Mouse (Mus musculus) urinary bladder, postnatal 36 days (tissue): ENCODE measurements at regions not wholly inside any gene's neighbourhood (a gene's known extent, or its start where the extent isn't known, plus 50 kb on each side); places are given as distances from the start of the nearest gene placed in this dataset.

ENCODE experiments used
- DNase-seq, 2 experiments: peaks; one replicate each; pipeline ENCODE4 v3.0.0; 2022; ENCODE audit warnings: low spot score in 2 of 2, mixed read lengths in 1 of 2

DNA sequence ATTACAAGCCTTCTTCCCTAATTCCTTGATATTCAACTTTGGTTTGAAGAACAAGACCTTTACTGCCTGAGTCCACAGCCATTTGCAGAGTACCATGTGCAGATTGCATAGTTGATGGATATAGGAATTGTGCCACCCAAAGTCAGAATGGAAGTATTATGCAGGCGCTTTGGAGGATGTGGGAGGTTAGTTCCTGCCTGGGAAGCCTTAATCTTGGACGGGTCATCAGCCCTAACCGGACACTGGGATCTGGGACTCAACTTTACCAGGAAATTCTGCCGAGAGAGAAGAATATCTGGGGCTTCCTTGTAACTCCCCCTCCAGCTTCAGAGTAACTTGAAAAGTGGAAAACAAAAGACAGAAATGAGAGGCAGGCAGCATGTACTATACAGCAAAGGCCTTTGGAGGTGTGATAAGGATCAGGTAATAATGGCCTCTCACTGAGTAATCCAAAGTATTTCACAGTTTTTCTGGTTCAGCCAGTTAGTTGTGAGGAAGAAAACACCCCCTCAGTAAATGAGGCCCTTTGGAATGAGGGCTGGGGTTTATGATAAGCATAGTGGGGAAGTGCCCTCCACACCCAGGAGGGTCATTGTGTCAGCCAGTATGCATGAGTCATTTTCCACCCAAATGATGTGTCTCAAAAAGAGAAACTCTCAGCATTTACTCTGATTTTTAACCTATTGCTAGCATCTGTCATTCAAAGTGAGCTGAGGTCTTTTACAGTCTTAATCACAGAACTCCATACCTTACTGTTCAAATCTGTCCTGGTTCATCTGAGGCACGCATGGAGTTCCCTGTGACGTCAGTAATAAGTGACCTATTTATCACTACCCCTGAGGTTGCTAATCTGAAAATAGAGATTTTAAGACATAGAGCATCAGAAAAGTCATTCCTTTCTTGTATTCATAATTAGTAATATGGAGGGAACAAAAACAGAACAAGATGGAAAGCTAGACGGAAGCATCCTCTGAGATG is 91.7 kb upstream of the Klf6 start:
- DNase-seq, result peak in 1 of 2 experiments; percentile 14

DNA sequence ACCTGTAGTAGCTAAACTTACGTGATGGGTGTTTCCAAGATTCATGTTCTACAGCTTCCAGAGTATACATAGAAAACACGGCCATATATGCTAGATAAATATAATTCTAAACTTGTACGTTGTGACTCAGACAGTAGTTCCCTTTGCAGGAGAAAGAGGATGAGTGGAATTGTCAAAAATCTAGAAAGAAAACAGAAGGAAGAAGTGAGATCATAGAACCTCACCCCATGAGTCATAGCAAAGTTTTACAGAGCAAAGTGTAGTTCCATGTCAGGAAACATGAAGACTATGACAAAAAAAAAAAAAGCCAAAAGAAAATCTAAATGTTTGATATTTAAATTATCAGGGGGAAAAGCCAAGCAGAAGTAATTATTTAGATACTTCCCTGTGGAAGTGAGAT is 87.5 kb upstream of the Klf6 start:
- DNase-seq, result no peak

DNA sequence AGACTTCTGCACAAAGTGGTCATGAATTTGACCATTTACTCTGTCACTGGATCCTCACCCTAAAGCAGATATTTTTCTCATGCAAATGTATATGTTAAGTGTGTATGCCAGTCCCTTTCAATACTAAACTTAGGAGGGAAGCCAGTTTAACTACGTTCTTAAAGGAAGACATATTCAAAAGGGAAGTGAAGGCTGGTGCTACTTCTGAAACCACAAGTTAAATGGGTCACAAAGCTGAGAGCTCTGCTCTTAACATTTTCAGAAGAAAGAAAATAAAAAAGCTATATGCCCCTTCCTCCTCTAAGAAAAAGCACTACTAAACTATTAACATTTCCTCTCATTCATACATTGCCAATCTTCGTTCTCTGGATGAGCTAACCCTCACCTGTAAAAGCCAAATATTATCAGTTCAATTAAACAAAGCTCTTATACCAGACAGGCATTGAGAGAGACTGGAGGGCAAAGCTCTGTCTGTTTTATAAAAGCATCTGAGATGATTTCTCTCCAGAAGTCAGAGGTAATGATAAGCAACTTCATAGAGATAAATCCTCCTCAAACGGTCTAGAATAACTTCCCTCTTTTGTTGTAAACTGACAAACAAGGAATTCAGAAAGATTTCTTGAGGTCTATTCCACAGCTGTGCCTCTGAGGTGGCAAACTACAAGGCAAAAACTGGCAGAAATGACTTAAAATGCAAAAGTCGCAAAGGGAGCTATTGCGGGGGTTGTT is 82.7 kb upstream of the Klf6 start:
- DNase-seq, result no peak

DNA sequence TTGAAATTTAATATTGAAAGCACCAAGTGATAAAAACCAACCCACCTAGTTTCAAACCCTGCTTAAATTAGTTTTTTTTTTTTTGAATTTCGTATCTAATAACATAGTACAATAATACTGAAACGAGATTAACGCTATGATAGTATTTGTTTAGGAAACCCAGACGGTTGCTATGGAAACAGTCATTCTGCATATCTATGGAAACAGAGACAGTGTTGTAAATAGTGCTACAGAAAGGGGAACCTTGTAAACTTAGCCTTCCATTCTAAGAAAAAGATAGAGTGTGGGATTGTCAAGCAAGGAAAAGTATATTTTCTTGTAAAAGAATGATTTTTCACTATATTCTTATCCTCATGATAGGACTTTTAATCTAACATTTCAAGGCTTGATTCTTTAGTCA is 81.9 kb upstream of the Klf6 start:
- DNase-seq, result no peak

DNA sequence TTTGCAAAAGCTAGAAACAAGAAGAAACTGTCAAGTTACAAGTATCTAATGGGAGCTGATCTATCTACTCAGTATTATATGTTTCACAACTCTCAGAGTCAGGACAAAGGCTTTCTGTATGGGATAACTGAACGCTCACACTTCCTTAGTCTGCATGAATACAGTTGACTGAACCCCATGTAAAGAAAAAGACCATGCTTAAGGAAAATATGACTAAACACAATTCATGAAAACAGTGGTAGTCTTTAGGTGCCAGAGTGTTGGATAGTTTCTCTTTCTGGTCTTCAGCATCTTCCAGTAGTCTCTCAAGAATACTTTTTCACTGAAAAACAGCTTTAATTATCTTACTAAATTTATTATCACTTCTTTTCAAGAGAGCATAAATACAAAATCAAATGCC is 78.7 kb upstream of the Klf6 start:
- no peak for DNase-seq

DNA sequence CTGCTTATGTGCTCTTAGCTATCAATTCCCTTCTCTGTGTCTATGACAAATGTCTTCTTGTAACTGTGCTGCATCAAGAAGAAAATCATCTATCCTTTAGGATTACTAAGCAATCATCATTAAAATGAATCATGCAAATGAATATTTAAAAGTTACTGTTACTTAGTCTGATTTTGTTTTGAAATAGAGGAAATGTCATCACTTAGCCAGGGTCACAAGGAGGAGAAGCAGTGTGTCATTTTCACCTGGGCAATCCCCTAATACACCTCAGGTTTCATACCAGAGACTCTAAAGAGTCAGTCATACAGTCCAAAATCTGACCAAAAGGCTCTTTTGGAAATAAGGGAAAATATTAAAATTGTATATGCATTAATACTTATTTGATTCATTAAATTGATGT is 74.2 kb upstream of the Klf6 start:
- no peak for DNase-seq

DNA sequence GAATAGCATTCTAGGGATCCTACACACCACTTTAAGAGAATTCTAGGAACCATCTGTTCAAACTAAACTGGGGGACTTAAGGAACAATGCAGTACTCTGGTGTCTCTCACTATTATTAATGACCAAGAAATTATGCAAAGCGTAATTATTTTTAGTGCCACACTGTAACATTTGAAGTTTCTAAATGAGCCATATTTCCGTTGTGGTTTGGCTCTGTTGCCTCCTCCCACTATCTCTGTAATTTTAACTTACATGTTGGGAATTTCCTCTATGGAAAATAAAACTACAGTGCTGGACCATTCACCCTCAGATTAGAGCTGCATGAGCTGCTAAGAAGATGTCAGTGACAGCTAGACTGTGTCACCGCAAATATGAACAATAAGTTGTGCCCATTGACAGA is 72.0 kb upstream of the Klf6 start:
- no peak for DNase-seq

DNA sequence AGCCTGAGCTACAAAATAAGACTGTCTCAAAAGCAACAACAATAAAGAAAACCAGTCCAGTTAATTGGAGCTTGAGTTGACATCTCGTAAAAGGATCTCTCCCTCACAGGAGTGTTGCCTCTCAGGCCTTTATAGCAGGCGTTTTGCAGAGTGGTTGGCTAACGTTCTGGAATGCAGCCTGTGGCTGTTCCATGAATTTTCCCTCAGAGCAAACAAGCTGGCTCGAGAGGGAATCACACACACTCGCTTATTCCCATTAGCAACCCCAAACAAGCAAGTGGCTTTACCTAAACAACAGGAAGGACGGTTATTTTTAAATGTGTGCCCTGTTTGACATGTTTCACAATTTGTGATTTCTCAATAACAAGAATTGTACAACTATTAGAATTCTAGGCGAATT is 59.2 kb upstream of the Klf6 start:
- DNase-seq, result peak in 1 of 2 experiments; percentile 45

DNA sequence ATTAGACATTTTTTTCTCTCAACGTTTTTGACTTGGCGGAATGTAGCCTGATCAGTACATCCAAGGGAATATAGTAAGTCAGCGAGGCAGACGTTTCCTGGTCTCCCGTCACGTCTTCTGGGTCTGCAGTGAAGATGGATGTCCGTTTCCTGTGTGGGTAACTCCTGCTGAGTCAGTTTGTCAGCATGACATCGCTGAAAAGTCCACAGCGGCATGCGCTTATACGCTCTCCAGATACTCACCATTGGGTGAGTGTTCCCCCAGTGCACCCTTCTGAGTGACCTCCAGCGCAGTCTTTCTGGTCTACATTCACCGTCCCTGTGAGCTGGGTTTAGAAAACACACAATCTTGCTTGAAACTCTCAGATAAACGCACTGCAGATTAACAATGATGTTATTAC is 58.5 kb upstream of the Klf6 start:
- peak in 1 of 2 experiments; percentile 12 for DNase-seq

DNA sequence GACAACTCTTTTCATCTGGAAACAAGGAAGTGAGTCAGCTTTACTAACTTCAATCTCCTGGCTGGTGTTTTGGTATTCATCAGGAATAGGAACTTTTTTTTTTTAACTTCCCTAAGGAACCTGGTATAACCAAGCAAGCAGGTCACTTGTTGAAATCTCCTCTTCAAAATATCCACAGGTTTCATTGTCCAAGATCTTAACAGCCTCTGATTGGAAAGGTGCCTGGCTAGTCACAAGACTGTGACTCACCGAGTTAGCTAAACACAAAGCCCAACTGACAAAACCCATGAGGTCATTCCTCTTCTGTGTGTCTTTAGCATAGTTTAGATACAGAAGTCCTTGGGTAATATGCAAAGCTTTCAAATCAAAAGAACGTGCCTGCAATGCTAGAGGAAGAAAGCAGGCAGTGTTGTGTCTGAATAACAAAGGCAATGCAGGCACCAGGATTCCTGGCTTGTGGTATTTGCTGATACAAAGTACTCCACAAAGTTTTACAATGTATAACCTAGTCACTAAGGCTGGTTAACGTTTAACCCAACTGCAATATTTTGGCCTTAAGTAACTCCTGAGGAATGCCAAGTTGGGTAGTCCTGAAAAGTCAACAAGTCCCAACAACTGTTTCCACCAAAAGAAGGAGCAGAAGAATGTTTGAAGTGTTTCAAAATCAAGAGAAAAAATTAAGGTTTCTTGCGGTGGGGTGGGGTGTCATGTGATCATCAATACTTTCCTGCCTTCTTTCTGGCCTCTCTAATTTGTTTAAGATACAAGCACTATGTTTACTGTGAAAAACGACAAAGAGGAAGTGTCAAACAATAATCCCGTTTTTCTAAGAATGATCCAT is 57.5 kb upstream of the Klf6 start:
- DNase-seq, result peak; percentile 64 to 65

DNA sequence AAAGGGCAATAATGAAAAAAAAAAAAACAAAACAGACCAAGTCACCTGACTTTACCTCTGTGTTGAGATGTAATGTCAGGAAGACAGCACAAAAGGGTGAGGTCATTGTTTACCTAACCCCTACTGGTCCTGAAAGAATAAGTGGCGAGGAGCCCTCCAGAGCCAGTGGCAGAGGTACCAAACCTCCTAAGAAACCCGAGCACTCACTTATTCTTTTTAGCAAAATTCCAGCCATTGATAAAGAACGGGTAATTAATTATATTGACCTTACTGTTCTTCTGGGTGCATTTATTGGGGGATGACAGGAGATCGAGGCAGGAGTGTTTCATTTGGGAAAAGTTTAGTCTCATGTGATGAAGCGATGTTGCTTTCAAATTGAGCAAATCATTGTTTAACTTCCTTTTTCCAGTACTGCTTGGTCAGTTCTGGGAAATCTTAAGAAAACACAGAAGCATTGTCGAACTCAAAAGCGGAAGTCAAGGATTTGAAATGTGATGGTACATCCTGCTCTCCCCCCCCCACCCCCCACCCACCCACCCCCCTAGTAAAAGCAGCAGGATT is 56.8 kb upstream of the Klf6 start:
- DNase-seq, result no peak

DNA sequence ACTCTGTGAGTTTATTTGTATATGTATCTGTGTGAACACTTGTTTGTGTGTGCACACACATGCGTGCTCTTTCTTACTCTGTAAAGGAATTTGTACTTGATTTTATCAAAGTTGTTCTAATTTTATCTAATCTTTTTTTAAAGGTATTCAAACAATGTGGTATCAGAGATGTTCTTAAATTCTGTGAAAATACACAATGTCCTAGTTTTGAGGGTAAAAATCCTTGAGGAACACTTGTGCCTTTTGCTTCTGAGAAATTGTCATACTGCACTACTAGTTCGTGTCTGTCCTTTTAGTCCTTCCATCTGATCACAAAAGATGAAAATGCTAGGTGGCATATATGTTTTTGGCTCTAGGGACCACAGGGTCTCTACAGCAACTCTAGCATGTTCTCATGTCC is 52.9 kb upstream of the Klf6 start:
- DNase-seq, result no peak
